ENCODE assay signal across 11 mouse cellular contexts in the genomic region with DNA sequence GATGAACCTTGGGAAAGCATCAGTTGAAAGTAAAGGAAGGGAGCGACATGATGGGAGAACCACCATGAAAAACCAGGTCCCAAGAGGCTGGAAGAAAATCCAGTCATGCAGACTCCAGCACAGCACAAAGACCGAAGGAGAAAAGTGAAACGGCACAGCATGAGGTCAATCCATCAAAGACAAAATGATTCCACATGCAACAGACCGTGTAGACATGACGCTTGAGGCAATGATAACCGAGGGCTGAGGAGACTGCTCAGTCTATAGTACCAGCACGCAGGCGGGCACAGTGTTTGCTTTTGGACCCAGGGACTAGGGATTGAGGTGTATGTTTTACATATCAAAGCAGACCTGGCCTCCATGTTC.
DNase-seq lines count a peak whose midpoint lies in the region; ATAC-seq and TF ChIP-seq lines count a peak whose summit lies in the region.
"Had no signal": no experiment of that assay in that cellular context is flagged by ENCODE, and none has a peak within 500 bp of the region (broad histone marks: within the 10 kb centered on the region; RNA-seq: fewer than 3 reads in every experiment).

No protein-coding gene starts in this region.

- no peak overlapping the region for H3K9ac ChIP-seq in heart, embryonic 13.5 days
- H3K9ac ChIP-seq in midbrain, embryonic 13.5 days (replicated peaks): no peak overlapping the region
- no peak overlapping the region for H3K9ac ChIP-seq in midbrain, embryonic 16.5 days (ENCODE audit: low read depth, low read length)
- H3K9ac ChIP-seq in hindbrain, postnatal 0 days (replicated peaks; ENCODE audit: low read length): no peak overlapping the region
- no peak overlapping the region for H3K9ac ChIP-seq in stomach, embryonic 15.5 days

- no peak for ATAC-seq in heart, embryonic 13.5 days (ENCODE audit: extremely low read depth, insufficient number of reproducible peaks, low FRiP score, low TSS enrichment)
- 0 out of 2 replicates have a peak, but pooled peaks have one; percentile 34 for ATAC-seq in midbrain, embryonic 13.5 days
- ATAC-seq in midbrain, embryonic 16.5 days: no peak
- ATAC-seq in hindbrain, postnatal 0 days: peak; percentile 38; the same call in 1 of the 2 replicates
- peak; percentile 3; the same call in 1 of the 2 replicates for ATAC-seq in stomach, embryonic 15.5 days (ENCODE audit: insufficient read depth, low FRiP score, low read depth)
- ATAC-seq: CD4-positive, CD25-positive, alpha-beta regulatory T cell, adult 4 months had no signal

- no peak for DNase-seq in heart, postnatal 14 days
- DNase-seq in hindbrain, postnatal 0 days (ENCODE audit: low spot score): peak; percentile 11
- no peak for DNase-seq in gastrocnemius, postnatal 10 days
- DNase-seq in layer of hippocampus, adult 9-10 months (ENCODE audit: low spot score): no peak
- DNase-seq: lung, postnatal 14 days; right cerebral cortex, postnatal 4 days had no signal

- no peak overlapping the region for H3K4me3 ChIP-seq in heart, embryonic 13.5 days
- no peak overlapping the region for H3K4me3 ChIP-seq in midbrain, embryonic 13.5 days (replicated peaks)
- no peak overlapping the region for H3K4me3 ChIP-seq in midbrain, embryonic 16.5 days (ENCODE audit: low read depth, low read length)
- no peak overlapping the region for H3K4me3 ChIP-seq in hindbrain, postnatal 0 days (ENCODE audit: low read length)
- H3K4me3 ChIP-seq in stomach, embryonic 15.5 days (replicated peaks): no peak overlapping the region

- H3K4me1 ChIP-seq in heart, embryonic 13.5 days: peaks cover 33% of the 10 kb centered on the region
- H3K4me1 ChIP-seq in midbrain, embryonic 13.5 days (replicated peaks): peaks cover 9% of the 10 kb centered on the region
- H3K4me1 ChIP-seq in midbrain, embryonic 16.5 days (ENCODE audit: control insufficient read depth, insufficient read depth, low read length): no peaks in the 10 kb centered on the region
- H3K4me1 ChIP-seq in hindbrain, postnatal 0 days (ENCODE audit: insufficient read depth, low read length): no peaks in the 10 kb centered on the region
- H3K4me1 ChIP-seq in stomach, embryonic 15.5 days: peaks cover 15% of the 10 kb centered on the region

- no peaks in the 10 kb centered on the region for H3K9me3 ChIP-seq in heart, embryonic 13.5 days
- H3K9me3 ChIP-seq in midbrain, embryonic 13.5 days: no peaks in the 10 kb centered on the region
- H3K9me3 ChIP-seq in midbrain, embryonic 16.5 days (replicated peaks; ENCODE audit: control insufficient read depth, low read length, poor library complexity, severe bottlenecking): no peaks in the 10 kb centered on the region
- no peaks in the 10 kb centered on the region for H3K9me3 ChIP-seq in hindbrain, postnatal 0 days (ENCODE audit: low read length)
- no peaks in the 10 kb centered on the region for H3K9me3 ChIP-seq in stomach, embryonic 15.5 days

- 56% methylated on average over 8 of the region's 8 CpGs for WGBS in heart, embryonic 13.5 days
- 64% methylated on average over 8 of the region's 8 CpGs for WGBS in midbrain, embryonic 13.5 days
- WGBS in midbrain, embryonic 16.5 days: 55% methylated on average over 8 of the region's 8 CpGs
- WGBS in hindbrain, postnatal 0 days: 35% methylated on average over 8 of the region's 8 CpGs
- WGBS in stomach, embryonic 15.5 days: 51% methylated on average over 8 of the region's 8 CpGs

- peak overlapping the region; percentile 19; the same call in 1 of the 2 replicates for H3K4me2 ChIP-seq in heart, embryonic 13.5 days
- no peak overlapping the region for H3K4me2 ChIP-seq in midbrain, embryonic 13.5 days (replicated peaks)
- H3K4me2 ChIP-seq in midbrain, embryonic 16.5 days (ENCODE audit: low read length): no peak overlapping the region
- no peak overlapping the region for H3K4me2 ChIP-seq in hindbrain, postnatal 0 days (ENCODE audit: low read depth, low read length)
- no peak overlapping the region for H3K4me2 ChIP-seq in stomach, embryonic 15.5 days

- H3K27me3 ChIP-seq in heart, embryonic 13.5 days (replicated peaks): no peaks in the 10 kb centered on the region
- H3K27me3 ChIP-seq in midbrain, embryonic 13.5 days: no peaks in the 10 kb centered on the region
- no peaks in the 10 kb centered on the region for H3K27me3 ChIP-seq in midbrain, embryonic 16.5 days (ENCODE audit: control insufficient read depth, insufficient read depth, low read depth, low read length)
- no peaks in the 10 kb centered on the region for H3K27me3 ChIP-seq in hindbrain, postnatal 0 days (ENCODE audit: insufficient read depth, low read length)
- no peaks in the 10 kb centered on the region for H3K27me3 ChIP-seq in stomach, embryonic 15.5 days (replicated peaks)

- intact Hi-C loops in heart, postnatal 14 days (cut with DNase I): no loop called here

- H3K27ac ChIP-seq in heart, embryonic 13.5 days (replicated peaks): peak overlapping the region; percentile 65
- H3K27ac ChIP-seq in midbrain, embryonic 13.5 days: no peak overlapping the region
- no peak overlapping the region for H3K27ac ChIP-seq in midbrain, embryonic 16.5 days (ENCODE audit: low read length)
- H3K27ac ChIP-seq in hindbrain, postnatal 0 days: no peak overlapping the region
- H3K27ac ChIP-seq in stomach, embryonic 15.5 days: peak overlapping the region; percentile 61

- no peaks in the 10 kb centered on the region for H3K36me3 ChIP-seq in heart, embryonic 13.5 days
- no peaks in the 10 kb centered on the region for H3K36me3 ChIP-seq in midbrain, embryonic 13.5 days
- no peaks in the 10 kb centered on the region for H3K36me3 ChIP-seq in midbrain, embryonic 16.5 days (ENCODE audit: control insufficient read depth, insufficient read depth, low read length)
- H3K36me3 ChIP-seq in hindbrain, postnatal 0 days (ENCODE audit: insufficient read depth, low read length): no peaks in the 10 kb centered on the region
- H3K36me3 ChIP-seq in stomach, embryonic 15.5 days: no peaks in the 10 kb centered on the region

- TF ChIP-seq CTCF in hindbrain, postnatal 0 days (IDR thresholded peaks at IDR 0.05; ENCODE audit: low read depth): no peak

Comparison
In these comparisons a context has a peak if more than half of its experiments do, and no peak if none do; other contexts are left out.
1. ATAC-seq: peak in midbrain, embryonic 13.5 days (single experiment), hindbrain, postnatal 0 days (single experiment) and stomach, embryonic 15.5 days (single experiment); none in heart, embryonic 13.5 days (single experiment) and midbrain, embryonic 16.5 days (single experiment).
2. H3K27ac ChIP-seq: peak in heart, embryonic 13.5 days (single experiment) and stomach, embryonic 15.5 days (single experiment); none in midbrain, embryonic 13.5 days (single experiment), midbrain, embryonic 16.5 days (single experiment) and hindbrain, postnatal 0 days (single experiment).